Mouse (Mus musculus): ENCODE results near the gene Ubac2. TPM values are rescaled to one million over a fixed set of nuclear protein-coding genes. Genes with fewer than 3 reads are reported as not detected.

Gene Ubac2
- polyA plus RNA-seq, 2 experiments: 10.1 to 16.4 TPM

DNA sequence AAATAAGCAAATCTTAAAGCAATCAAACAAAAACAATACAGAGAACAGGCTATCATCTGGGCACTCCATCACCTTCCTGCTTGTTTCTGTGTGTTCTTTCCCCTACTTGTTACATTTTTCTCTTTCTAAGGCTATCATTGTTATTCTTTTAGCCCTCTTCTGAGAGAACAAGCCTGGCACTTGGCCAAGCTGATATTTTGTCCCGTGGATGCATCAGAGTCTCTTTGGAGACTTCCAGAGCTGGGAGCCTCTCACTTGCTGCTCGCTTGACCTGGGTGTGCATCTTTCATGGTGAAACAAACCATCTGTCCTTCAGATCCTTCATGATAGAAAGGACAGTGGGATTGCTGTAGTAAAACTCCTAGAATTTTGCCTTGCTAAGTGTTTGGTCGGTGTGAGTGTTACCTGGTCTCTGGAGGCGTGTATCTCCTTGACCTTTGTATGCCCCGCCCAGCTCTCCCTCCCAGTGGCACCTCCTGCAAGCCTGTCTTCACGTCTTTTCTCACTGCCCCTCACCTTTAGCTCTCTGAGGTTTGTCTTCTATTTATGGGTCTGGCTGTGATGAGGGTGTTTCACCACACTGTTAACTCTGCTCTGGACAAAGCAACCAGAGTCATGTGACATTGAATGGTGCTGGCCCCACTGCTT is 5.9 kb downstream of the Ubac2 start:
- DNase-seq (ENCODE audit: low read depth in 3 of 3, low spot score in 3 of 3): no peak
- Histone ChIP-seq H3K27me3 (ENCODE audit: control insufficient read depth, insufficient read depth, low read length) (no peaks in the 10 kb centered on the region), H3K36me3 (replicated peaks; ENCODE audit: control insufficient read depth, insufficient read depth, low read depth) (no peaks in the 10 kb centered on the region), H3K4me2 (ENCODE audit: low read depth) (no peak overlapping the region), H3K27ac (no peak overlapping the region), H3K4me3 (ENCODE audit: insufficient read depth in 1 of 2, low read depth in 2 of 2, low read length in 2 of 2) (no peak overlapping the region), H3K9me3 (ENCODE audit: control insufficient read depth, low read length) (no peaks in the 10 kb centered on the region), H3K9ac (replicated peaks) (no peak overlapping the region), H3K4me1 (replicated peaks; ENCODE audit: control insufficient read depth in 2 of 2, insufficient read depth in 2 of 2, low read length in 1 of 2) (peaks cover 0 to 14% of the 10 kb centered on the region in 2 experiments; a peak in 2 of 4 replicates)
- ATAC-seq (ENCODE audit: insufficient read depth): no peak
- WGBS (ENCODE audit: insufficient replicate concordance): 52% methylated on average over 6 of the region's 6 CpGs
- TF ChIP-seq CTCF (IDR thresholded peaks at IDR 0.05; ENCODE audit: low read depth) (no peak), EP300 (IDR thresholded peaks at IDR 0.05; ENCODE audit: low read depth) (no peak)

DNA sequence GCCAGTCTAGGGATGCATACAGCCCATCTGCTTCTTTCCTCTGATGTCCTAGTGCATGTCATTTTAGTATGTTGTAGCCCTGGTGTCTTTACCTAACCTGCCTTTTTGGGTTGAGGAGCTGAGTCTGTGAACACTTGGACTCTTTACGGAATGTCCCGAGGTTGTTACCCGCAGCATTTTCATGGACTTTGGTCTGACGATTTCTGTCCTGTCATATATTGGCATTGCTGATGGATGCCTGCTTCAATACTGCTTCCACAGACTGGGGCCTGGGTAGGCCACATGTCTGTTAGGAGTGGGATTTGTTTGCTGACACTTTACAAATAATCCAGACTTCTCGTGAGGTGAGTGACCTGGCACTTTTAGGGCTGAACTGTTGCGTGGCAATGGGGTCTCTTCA is 15.3 kb downstream of the Ubac2 start:
- no peak; the same call in 1 of the 2 replicates for ATAC-seq (ENCODE audit: insufficient read depth)
- H3K4me3 ChIP-seq (ENCODE audit: insufficient read depth in 1 of 2, low read depth in 2 of 2, low read length in 2 of 2): no peak overlapping the region
- H3K4me1 ChIP-seq (replicated peaks; ENCODE audit: control insufficient read depth in 2 of 2, insufficient read depth in 2 of 2, low read length in 1 of 2): no peaks in the 10 kb centered on the region; a peak in 1 of 4 replicates
- no peak overlapping the region for H3K27ac ChIP-seq
- H3K4me2 ChIP-seq (ENCODE audit: low read depth): no peak overlapping the region
- no peak overlapping the region for H3K9ac ChIP-seq (replicated peaks)
- no peaks in the 10 kb centered on the region for H3K9me3 ChIP-seq (ENCODE audit: control insufficient read depth, low read length)
- no peaks in the 10 kb centered on the region for H3K36me3 ChIP-seq (replicated peaks; ENCODE audit: control insufficient read depth, insufficient read depth, low read depth)
- TF ChIP-seq CTCF (IDR thresholded peaks at IDR 0.05; ENCODE audit: low read depth): no peak
- no peak for TF ChIP-seq EP300 (IDR thresholded peaks at IDR 0.05; ENCODE audit: low read depth)
- no peaks in the 10 kb centered on the region for H3K27me3 ChIP-seq (ENCODE audit: control insufficient read depth, insufficient read depth, low read length)
- DNase-seq (ENCODE audit: low read depth in 3 of 3, low spot score in 3 of 3): no peak
- WGBS (ENCODE audit: insufficient replicate concordance): 84% methylated on average over 6 of the region's 6 CpGs

DNA sequence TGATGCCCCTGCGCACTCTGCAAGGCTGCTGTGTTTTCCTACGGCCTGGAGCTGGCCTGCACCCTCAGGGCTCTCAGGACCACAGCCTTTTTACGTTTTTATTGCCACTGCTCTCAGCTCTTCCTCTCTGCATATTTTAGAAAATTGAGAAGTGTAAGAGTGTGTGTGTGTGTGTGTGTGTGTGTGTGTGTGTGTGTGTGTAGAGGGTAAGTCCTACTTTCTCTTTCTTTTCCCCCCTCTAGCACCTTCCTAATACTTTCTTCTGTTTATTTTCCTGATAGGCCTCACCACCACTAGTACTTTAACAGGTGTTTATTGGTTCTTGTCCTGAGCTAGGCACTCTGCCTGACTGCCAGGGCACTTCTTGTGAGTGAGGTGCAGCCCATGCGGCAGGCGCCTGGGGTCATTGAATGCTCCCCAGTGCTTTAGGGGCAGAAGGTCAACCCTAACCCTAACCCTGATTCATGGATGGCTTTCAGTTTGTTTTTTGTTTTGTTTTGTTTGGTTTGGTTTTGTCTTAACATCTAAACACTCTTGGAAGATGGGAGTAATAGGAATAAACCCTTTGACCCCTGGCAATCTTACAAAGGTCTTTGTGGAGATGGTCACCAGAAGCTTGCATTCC is 16.2 kb downstream of the Ubac2 start:
- H3K4me3 ChIP-seq (ENCODE audit: insufficient read depth in 1 of 2, low read depth in 2 of 2, low read length in 2 of 2): no peak overlapping the region
- no peaks in the 10 kb centered on the region for H3K9me3 ChIP-seq (ENCODE audit: control insufficient read depth, low read length)
- DNase-seq (ENCODE audit: low read depth in 3 of 3, low spot score in 3 of 3): no peak
- no peak overlapping the region for H3K9ac ChIP-seq (replicated peaks)
- no peaks in the 10 kb centered on the region for H3K36me3 ChIP-seq (replicated peaks; ENCODE audit: control insufficient read depth, insufficient read depth, low read depth)
- H3K27ac ChIP-seq: no peak overlapping the region
- H3K27me3 ChIP-seq (ENCODE audit: control insufficient read depth, insufficient read depth, low read length): no peaks in the 10 kb centered on the region
- no peak for TF ChIP-seq EP300 (IDR thresholded peaks at IDR 0.05; ENCODE audit: low read depth)
- no peak for TF ChIP-seq CTCF (IDR thresholded peaks at IDR 0.05; ENCODE audit: low read depth)
- WGBS (ENCODE audit: insufficient replicate concordance): 70% methylated on average over 5 of the region's 5 CpGs
- H3K4me2 ChIP-seq (ENCODE audit: low read depth): no peak overlapping the region
- H3K4me1 ChIP-seq (replicated peaks; ENCODE audit: control insufficient read depth in 2 of 2, insufficient read depth in 2 of 2, low read length in 1 of 2): no peaks in the 10 kb centered on the region; a peak in 1 of 4 replicates
- no peak for ATAC-seq (ENCODE audit: insufficient read depth)

DNA sequence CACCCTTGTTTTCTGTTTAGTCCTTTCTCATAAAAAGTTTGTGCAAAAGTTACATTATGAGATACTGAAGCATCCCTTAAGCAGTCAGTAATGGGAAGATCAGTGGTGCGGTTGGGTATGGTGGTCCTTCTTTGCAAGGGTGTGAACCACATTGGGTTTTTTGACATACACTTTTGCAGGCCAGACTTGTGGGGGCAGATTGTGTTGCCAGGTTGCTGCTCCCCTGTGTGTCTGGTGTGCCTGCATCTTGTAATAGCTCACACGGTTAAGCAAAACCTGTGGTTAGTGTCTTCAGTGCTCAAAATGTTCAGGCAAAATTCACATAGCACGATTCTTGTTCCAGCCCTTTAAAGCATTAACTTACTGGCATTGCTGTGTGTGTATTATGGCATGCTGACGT is 16.9 kb downstream of the Ubac2 start:
- DNase-seq (ENCODE audit: low read depth in 3 of 3, low spot score in 3 of 3): no peak
- TF ChIP-seq CTCF (IDR thresholded peaks at IDR 0.05; ENCODE audit: low read depth) (no peak), EP300 (IDR thresholded peaks at IDR 0.05; ENCODE audit: low read depth) (no peak)
- Histone ChIP-seq H3K4me1 (replicated peaks; ENCODE audit: control insufficient read depth in 2 of 2, insufficient read depth in 2 of 2, low read length in 1 of 2) (no peaks in the 10 kb centered on the region; a peak in 1 of 4 replicates), H3K9ac (replicated peaks) (no peak overlapping the region), H3K9me3 (ENCODE audit: control insufficient read depth, low read length) (no peaks in the 10 kb centered on the region), H3K4me2 (ENCODE audit: low read depth) (no peak overlapping the region), H3K27me3 (ENCODE audit: control insufficient read depth, insufficient read depth, low read length) (no peaks in the 10 kb centered on the region), H3K27ac (no peak overlapping the region), H3K4me3 (ENCODE audit: insufficient read depth in 1 of 2, low read depth in 2 of 2, low read length in 2 of 2) (no peak overlapping the region), H3K36me3 (replicated peaks; ENCODE audit: control insufficient read depth, insufficient read depth, low read depth) (no peaks in the 10 kb centered on the region)
- no peak for ATAC-seq (ENCODE audit: insufficient read depth)
- 75% methylated on average over 4 of the region's 4 CpGs for WGBS (ENCODE audit: insufficient replicate concordance)
